10 mouse cellular contexts compared by ENCODE assay signal in genomic region chr1:185836632-185837281, GRCm38 (mm10).
DNase-seq lines count a peak whose midpoint lies in the region; ATAC-seq and TF ChIP-seq lines count a peak whose summit lies in the region.
"Had no signal": no experiment of that assay in that cellular context is flagged by ENCODE, and none has a peak within 500 bp of the region (broad histone marks: within the 10 kb centered on the region; RNA-seq: fewer than 3 reads in every experiment).

No protein-coding gene starts in this region.

- no peaks in the 10 kb centered on the region for H3K9me3 ChIP-seq in lung, embryonic 15.5 days

- H3K27me3 ChIP-seq in lung, embryonic 15.5 days: no peaks in the 10 kb centered on the region

- no peak overlapping the region for H3K4me2 ChIP-seq in lung, embryonic 15.5 days

- TF ChIP-seq CTCF in lung, adult 2 months (IDR thresholded peaks at IDR 0.05; ENCODE audit: insufficient read depth, low read length): no peak

- H3K36me3 ChIP-seq in lung, embryonic 15.5 days: no peaks in the 10 kb centered on the region

- H3K4me1 ChIP-seq in lung, embryonic 15.5 days: peaks cover 20% of the 10 kb centered on the region
- H3K4me1 ChIP-seq in lung, adult 2 months (ENCODE audit: control insufficient read depth, insufficient read depth, low read length): no peaks in the 10 kb centered on the region

- intact Hi-C loops in heart, postnatal 36 days (cut with DNase I): no loop called here

- no peak for ATAC-seq in lung, embryonic 15.5 days (ENCODE audit: borderline replicate concordance, extremely low read depth, low FRiP score, low TSS enrichment)

- H3K27ac ChIP-seq in lung, embryonic 15.5 days: peak overlapping the region; percentile 45

- TF ChIP-seq POLR2A in lung, adult 2 months (IDR thresholded peaks at IDR 0.05; ENCODE audit: borderline replicate concordance, extremely low read depth, low read depth, low read length): no peak

- H3K9ac ChIP-seq in lung, embryonic 15.5 days: no peak overlapping the region

- peak; percentile 13 for DNase-seq in frontal cortex, adult 2 months (ENCODE audit: extremely low spot score in 1 of 2, low spot score in 1 of 2)
- no peak for DNase-seq in frontal cortex, postnatal 10 days (ENCODE audit: low spot score in 2 of 2)
- no peak for DNase-seq in lung, adult 2 months
- DNase-seq in adrenal gland, postnatal 25 days: peak; percentile 11
- peak; percentile 51 to 63 for DNase-seq in kidney, postnatal 4 days
- no peak for DNase-seq in heart, postnatal 36 days
- DNase-seq: heart, adult 18-20 months; heart, postnatal 4 days; thymus, postnatal 36 days had no signal

- WGBS in lung, embryonic 15.5 days: 30% methylated on average over 13 of the region's 13 CpGs
- WGBS in lung, adult 2 months: 44% methylated on average over 13 of the region's 13 CpGs

- no peak overlapping the region for H3K4me3 ChIP-seq in lung, embryonic 15.5 days
- H3K4me3 ChIP-seq in lung, adult 2 months (replicated peaks; ENCODE audit: extremely low read depth, low read depth, low read length): no peak overlapping the region

Comparison
In these comparisons a context has a peak if more than half of its experiments do, and no peak if none do; other contexts are left out.
1. DNase-seq: peak in frontal cortex, adult 2 months (2 of 2), adrenal gland, postnatal 25 days (single experiment) and kidney, postnatal 4 days (2 of 2); none in frontal cortex, postnatal 10 days (0 of 2), lung, adult 2 months (single experiment) and heart, postnatal 36 days (0 of 2).